Mouse (Mus musculus) neural tube, embryonic 11.5 days (tissue): ENCODE data around the gene Myh1. TPM values are rescaled to one million over a fixed set of nuclear protein-coding genes. Genes with fewer than 3 reads are reported as not detected.

Experiments
- ATAC-seq: fragments of 200-750 bp; cut with Nextera tagmentation; 2 replicates; pipeline ENCODE4 v1.8.0; 2017; ENCODE audit warnings: moderate number of reproducible peaks, mild to moderate bottlenecking, moderate TSS enrichment, moderate library complexity; ENCODE audit not compliant: insufficient read depth, low FRiP score, low TSS enrichment
- DNase-seq: peaks from one replicate; pipeline ENCODE4 v3.0.0-alpha.2; 2015; ENCODE audit warnings: low spot score
- H3K27ac ChIP-seq: fragments of 300-500 bp; sonication (generic); 2 replicates; pipeline ENCODE4 v1.5.1; 2014; ENCODE audit warnings: low read depth, mild to moderate bottlenecking, low read length
- H3K27me3 ChIP-seq: fragments of 300-500 bp; sonication (generic); 2 replicates; pipeline ENCODE4 v1.6.1; 2014; ENCODE audit warnings: mild to moderate bottlenecking, low read length, mixed read lengths; ENCODE audit not compliant: control insufficient read depth, insufficient read depth
- H3K36me3 ChIP-seq: fragments of 300-500 bp; sonication (generic); 2 replicates; pipeline ENCODE4 v1.6.1; 2014; ENCODE audit warnings: mild to moderate bottlenecking, low read length, moderate library complexity, mixed read lengths; ENCODE audit not compliant: control insufficient read depth, insufficient read depth
- H3K4me1 ChIP-seq: fragments of 300-500 bp; sonication (generic); 2 replicates; pipeline ENCODE4 v1.6.1; 2014; ENCODE audit warnings: low read length, mixed read lengths; ENCODE audit not compliant: control insufficient read depth, insufficient read depth
- H3K4me2 ChIP-seq: fragments of 300-500 bp; sonication (generic); 2 replicates; pipeline ENCODE4 v1.6.1; 2014; ENCODE audit warnings: low read depth, mild to moderate bottlenecking, moderate library complexity
- H3K4me3 ChIP-seq: fragments of 300-500 bp; sonication (generic); 2 replicates; pipeline ENCODE4 v1.5.1; 2014; ENCODE audit warnings: low read depth, low read length
- H3K9ac ChIP-seq: fragments of 300-500 bp; sonication (generic); 2 replicates; pipeline ENCODE4 v1.6.1; 2014; ENCODE audit warnings: mild to moderate bottlenecking, low read length
- H3K9me3 ChIP-seq: fragments of 300-500 bp; sonication (generic); 2 replicates; pipeline ENCODE4 v1.6.1; 2016; ENCODE audit warnings: low read length; ENCODE audit not compliant: control insufficient read depth
- WGBS: fragments of 180-500 bp; shearing (Covaris S2); extraction: QIAGEN DNeasy Blood & Tissue Kit; methylation state at CpG from one replicate; pipeline ENCODE4 v1.1.7; 2014; 5-methylcytosine and 5-hydroxymethylcytosine counted together
- polyA plus RNA-seq: library from polyadenylated mRNA; unstranded; fragments of >200 nt; fragmentation: Nextera tagmentation; extraction: Ambion mirVana; gene quantifications from 2 replicates; pipeline ENCODE4 v1.2.1, GENCODE M21; 2014

The Myh1 gene
- polyA plus RNA-seq, 1 experiment from 2014 or later: 0.07 TPM

GRCm38 (mm10) chr11:67204766-67205165 lies 4.9 kb downstream of the Myh1 start:
- DNase-seq (no peak), ATAC-seq (no peak)
- no peaks in the 10 kb centered on the region for H3K9me3 ChIP-seq
- no peak overlapping the region for H3K4me2 ChIP-seq
- no peak overlapping the region for H3K9ac ChIP-seq
- H3K27ac ChIP-seq: no peak overlapping the region
- no peak overlapping the region for H3K4me3 ChIP-seq
- no peaks in the 10 kb centered on the region for H3K36me3 ChIP-seq
- WGBS: 85% methylated on average over 3 of the region's 3 CpGs
- no peaks in the 10 kb centered on the region for H3K4me1 ChIP-seq
- no peaks in the 10 kb centered on the region for H3K27me3 ChIP-seq

GRCm38 (mm10) chr11:67221803-67222202 lies 22.0 kb downstream of the Myh1 start:
- Histone ChIP-seq H3K4me2 (no peak overlapping the region), H3K27ac (no peak overlapping the region), H3K36me3 (no peaks in the 10 kb centered on the region), H3K27me3 (no peaks in the 10 kb centered on the region), H3K4me3 (no peak overlapping the region), H3K9ac (no peak overlapping the region), H3K4me1 (no peaks in the 10 kb centered on the region), H3K9me3 (no peaks in the 10 kb centered on the region)
- WGBS: 93% methylated on average over 8 of the region's 8 CpGs
- no peak for DNase-seq
- no peak for ATAC-seq

GRCm38 (mm10) chr11:67224466-67224865 lies 24.6 kb downstream of the Myh1 start:
- Histone ChIP-seq H3K36me3 (no peaks in the 10 kb centered on the region), H3K4me3 (no peak overlapping the region), H3K9me3 (no peaks in the 10 kb centered on the region), H3K4me2 (no peak overlapping the region), H3K9ac (no peak overlapping the region), H3K4me1 (no peaks in the 10 kb centered on the region), H3K27me3 (no peaks in the 10 kb centered on the region), H3K27ac (no peak overlapping the region)
- no peak for ATAC-seq
- no peak for DNase-seq
- WGBS: 88% methylated on average over 3 of the region's 3 CpGs

- Histone ChIP-seq H3K9ac (no peak overlapping the region), H3K36me3 (no peaks in the 10 kb centered on the region), H3K4me1 (no peaks in the 10 kb centered on the region), H3K9me3 (no peaks in the 10 kb centered on the region), H3K4me2 (no peak overlapping the region), H3K27ac (no peak overlapping the region), H3K4me3 (no peak overlapping the region), H3K27me3 (no peaks in the 10 kb centered on the region)
- WGBS: 83% methylated on average over 3 of the region's 3 CpGs
- ATAC-seq: no peak
- DNase-seq: no peak
Observed at GRCm38 (mm10) chr11:67228731-67229130, 28.9 kb downstream of the Myh1 start.

DNA sequence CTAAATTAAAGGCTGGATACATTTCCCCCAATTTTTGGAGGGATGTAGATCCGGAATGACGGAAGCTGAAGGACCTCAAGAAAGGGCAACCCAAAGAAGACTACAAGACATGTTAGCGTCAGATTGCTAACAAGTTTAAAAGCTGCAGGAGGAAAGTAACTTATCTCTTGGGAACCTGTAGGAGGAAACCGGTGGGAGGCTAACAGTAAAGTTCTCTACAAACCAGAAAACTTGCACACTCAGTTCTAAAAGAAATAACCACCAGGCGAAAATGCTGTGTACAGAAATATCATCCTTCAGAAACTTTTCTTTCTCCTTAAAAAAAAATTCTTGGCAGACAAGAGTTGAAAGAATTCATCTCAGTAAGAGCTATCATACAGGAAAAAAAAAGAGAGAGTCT lies 29.3 kb downstream of the Myh1 start:
- H3K4me1 ChIP-seq: no peaks in the 10 kb centered on the region
- no peaks in the 10 kb centered on the region for H3K9me3 ChIP-seq
- ATAC-seq (no peak), DNase-seq (no peak)
- no peak overlapping the region for H3K9ac ChIP-seq
- H3K36me3 ChIP-seq: no peaks in the 10 kb centered on the region
- no peak overlapping the region for H3K4me2 ChIP-seq
- WGBS: 90% methylated on average over 5 of the region's 5 CpGs
- no peak overlapping the region for H3K4me3 ChIP-seq
- H3K27me3 ChIP-seq: no peaks in the 10 kb centered on the region
- H3K27ac ChIP-seq: no peak overlapping the region

GRCm38 (mm10) chr11:67229946-67230345 lies 30.1 kb downstream of the Myh1 start:
- Histone ChIP-seq H3K9ac (no peak overlapping the region), H3K9me3 (no peaks in the 10 kb centered on the region), H3K4me3 (no peak overlapping the region), H3K27me3 (no peaks in the 10 kb centered on the region), H3K27ac (no peak overlapping the region), H3K36me3 (no peaks in the 10 kb centered on the region), H3K4me2 (no peak overlapping the region), H3K4me1 (no peaks in the 10 kb centered on the region)
- no peak for ATAC-seq
- WGBS: 77% methylated on average over 2 of the region's 2 CpGs
- no peak for DNase-seq

GRCm38 (mm10) chr11:67235639-67236358 lies 35.9 kb downstream of the Myh1 start:
- no peak overlapping the region for H3K4me2 ChIP-seq
- no peaks in the 10 kb centered on the region for H3K27me3 ChIP-seq
- no peaks in the 10 kb centered on the region for H3K4me1 ChIP-seq
- 66% methylated on average over 5 of the region's 5 CpGs for WGBS
- peak; percentile 42 for DNase-seq
- H3K9me3 ChIP-seq: no peaks in the 10 kb centered on the region
- no peak overlapping the region for H3K9ac ChIP-seq
- ATAC-seq: no peak
- no peaks in the 10 kb centered on the region for H3K36me3 ChIP-seq
- no peak overlapping the region for H3K4me3 ChIP-seq
- H3K27ac ChIP-seq: no peak overlapping the region

GRCm38 (mm10) chr11:67236799-67237198 lies 36.9 kb downstream of the Myh1 start:
- no peak overlapping the region for H3K9ac ChIP-seq
- H3K27ac ChIP-seq: no peak overlapping the region
- no peaks in the 10 kb centered on the region for H3K36me3 ChIP-seq
- no peak overlapping the region for H3K4me3 ChIP-seq
- no peaks in the 10 kb centered on the region for H3K9me3 ChIP-seq
- ATAC-seq (no peak), DNase-seq (no peak)
- WGBS: 90% methylated on average over 9 of the region's 9 CpGs
- no peaks in the 10 kb centered on the region for H3K4me1 ChIP-seq
- no peak overlapping the region for H3K4me2 ChIP-seq
- no peaks in the 10 kb centered on the region for H3K27me3 ChIP-seq

DNA sequence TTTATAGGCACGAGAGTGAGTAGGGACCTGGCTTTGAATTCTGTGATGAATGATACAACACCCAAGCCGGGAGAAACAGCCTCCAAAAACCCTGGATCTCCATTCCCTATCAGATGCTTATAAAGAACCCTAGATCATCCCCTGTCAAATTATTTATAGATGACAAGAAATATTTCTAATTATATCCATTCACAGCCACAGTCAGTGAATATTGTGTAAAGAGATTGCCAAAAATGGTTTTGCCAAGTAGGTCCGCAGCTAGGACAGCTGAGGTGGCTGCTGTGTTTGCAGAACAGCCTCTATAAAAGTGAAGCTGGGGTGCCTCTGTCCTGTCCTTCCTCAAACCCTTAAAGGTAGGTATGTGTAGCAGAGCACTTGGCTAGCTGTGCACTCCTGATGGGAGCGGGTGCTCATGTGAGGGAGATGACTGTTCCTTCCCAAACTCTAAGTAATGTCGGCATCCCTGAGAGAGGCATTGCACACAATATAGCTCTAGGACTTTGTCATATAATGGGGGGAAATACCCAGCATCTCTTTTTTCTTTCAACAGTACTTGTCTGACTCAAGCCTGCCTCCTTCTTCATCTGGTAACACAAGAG lies 37.7 kb downstream of the Myh1 start, which contains the start of gene Myh4:
Myh4 (plus strand) TSS at position 549 of the 599 bp plus-strand sequence.
- WGBS: 79% methylated on average over 5 of the region's 5 CpGs
- DNase-seq: no peak
- no peaks in the 10 kb centered on the region for H3K9me3 ChIP-seq
- H3K4me3 ChIP-seq: no peak within 1 kb of the TSS
- H3K27me3 ChIP-seq: no peaks in the 10 kb centered on the region
- H3K9ac ChIP-seq: no peak within 1 kb of the TSS
- H3K4me2 ChIP-seq: no peak within 1 kb of the TSS
- no peaks in the 10 kb centered on the region for H3K4me1 ChIP-seq
- no peaks in the 10 kb centered on the region for H3K36me3 ChIP-seq
- H3K27ac ChIP-seq: no peak within 1 kb of the TSS
- ATAC-seq: no peak
